Mouse (Mus musculus): ENCODE results near the gene Efcab11.
"Not testable (repeated sequence)": the region's sequence is repeated elsewhere in the genome, so short reads cannot be mapped to it uniquely, and the experiment has no call there.

Gene Efcab11

DNA sequence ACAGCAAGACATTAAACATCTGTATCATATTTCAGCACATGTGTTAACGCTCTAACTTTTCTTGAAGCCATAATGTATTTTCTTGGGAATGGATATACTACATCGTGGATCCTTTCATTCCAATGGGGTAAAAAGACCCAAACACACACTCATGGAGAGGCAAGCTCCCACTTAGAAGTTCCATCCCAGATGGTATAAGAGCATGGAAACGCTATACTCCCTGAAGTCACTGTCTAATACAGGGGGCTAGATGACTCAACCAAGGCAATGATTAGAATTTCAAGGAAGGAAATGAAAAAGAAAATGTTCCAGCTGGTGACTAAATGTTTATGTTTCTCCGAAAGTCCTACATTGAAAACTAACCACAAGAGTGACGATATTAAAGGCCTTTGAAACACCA, 76.3 kb downstream of the Efcab11 start:
- no peak for DNase-seq (ENCODE audit: low spot score in 2 of 2)

DNA sequence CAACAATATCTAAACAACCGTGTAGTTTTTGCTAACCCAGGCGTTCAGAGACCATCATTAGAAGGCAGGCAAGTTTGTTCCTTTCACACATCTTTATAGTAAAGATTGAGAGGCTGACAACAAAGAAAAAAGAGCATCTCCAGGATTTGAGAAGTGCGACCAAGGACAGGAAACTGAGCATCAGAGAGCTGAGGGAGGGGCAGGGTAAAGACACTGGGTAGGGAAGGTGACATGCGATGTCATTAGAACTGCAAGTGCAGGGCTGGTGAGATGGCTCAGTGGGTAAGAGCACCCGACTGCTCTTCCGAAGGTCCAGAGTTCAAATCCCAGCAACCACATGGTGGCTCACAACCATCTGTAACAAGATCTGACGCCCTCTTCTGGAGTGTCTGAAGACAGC, 77.5 kb downstream of the Efcab11 start:
- not testable (repeated sequence) for DNase-seq (ENCODE audit: low spot score in 2 of 2)

DNA sequence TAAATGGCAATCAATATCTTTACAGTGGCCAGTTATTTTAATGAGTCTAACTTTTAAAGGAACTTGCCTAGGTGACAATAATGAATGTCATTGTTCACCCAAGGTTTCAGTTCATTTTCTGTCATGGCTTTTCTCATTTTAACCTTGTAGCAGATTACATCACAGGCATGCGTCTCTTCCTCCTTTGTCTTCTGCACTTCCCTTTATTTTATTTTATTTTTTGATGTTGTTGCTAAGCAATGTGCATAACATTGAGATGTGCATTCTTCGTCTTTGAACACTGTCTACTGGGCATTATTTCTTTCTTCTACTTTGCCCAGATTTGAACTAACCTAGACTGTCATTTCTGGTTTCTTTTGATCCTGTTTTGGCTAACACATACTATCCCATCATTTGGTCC, 88.3 kb downstream of the Efcab11 start:
- DNase-seq (ENCODE audit: low spot score in 2 of 2), result no peak

- DNase-seq (ENCODE audit: low spot score in 2 of 2), result no peak
Measured at GRCm38 (mm10) chr12:99794792-99795620, 89.2 kb downstream of the Efcab11 start.

DNA sequence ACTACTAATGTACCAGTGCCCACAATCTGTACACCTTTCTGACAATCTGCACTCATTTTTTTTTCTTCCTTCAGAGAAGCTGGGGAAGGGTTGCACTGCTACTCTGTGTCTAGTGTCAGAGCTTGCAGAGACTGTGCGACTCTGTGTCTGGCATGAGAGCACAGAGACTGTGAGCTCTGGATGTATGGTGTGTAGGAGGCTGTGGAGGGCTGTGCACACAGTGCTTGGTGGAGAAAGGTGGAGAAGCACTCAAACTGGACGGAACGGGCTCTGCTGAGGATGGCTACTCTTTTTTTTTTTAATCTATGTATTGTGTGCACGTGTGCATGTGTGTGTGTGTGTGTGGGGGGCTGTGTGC, 90.1 kb downstream of the Efcab11 start:
- DNase-seq (ENCODE audit: low spot score in 2 of 2), result no peak

- no peak for DNase-seq (ENCODE audit: low spot score in 2 of 2)
Measured at GRCm38 (mm10) chr12:99793465-99794157, 90.6 kb downstream of the Efcab11 start.

DNA sequence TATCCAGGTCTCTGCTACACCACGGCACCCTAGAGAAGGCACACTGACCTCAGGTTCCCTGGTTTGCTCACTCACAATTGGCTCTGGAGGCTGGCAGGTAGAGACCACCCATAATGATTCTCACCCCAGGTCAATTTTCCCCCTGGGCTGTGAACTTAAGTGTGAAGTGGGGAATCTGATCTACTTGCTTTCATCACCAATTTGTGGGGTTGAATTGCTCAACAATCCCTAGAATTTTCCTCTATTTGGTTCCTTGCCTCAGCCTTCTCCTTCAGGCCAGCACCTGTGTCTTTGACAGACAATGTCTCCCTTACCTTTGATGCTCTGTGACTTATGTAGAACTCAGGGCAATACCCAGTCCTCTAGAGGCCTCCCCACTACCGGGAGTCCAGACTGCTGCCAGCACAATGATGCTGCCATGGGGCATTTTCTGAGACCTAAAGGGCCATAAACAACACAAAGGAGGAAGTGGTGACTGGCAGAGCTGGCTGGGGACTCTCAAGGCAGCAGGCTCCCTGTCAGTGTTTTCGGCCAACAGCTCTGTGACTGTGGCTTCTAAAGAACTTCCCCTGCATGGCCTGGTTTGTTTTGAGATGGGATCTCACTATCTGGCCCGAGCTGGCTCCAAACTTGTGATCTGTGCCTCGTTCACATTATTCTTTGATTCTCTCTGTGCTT, 94.8 kb downstream of the Efcab11 start:
- peak; percentile 37 to 40 for DNase-seq (ENCODE audit: low spot score in 2 of 2)

DNA sequence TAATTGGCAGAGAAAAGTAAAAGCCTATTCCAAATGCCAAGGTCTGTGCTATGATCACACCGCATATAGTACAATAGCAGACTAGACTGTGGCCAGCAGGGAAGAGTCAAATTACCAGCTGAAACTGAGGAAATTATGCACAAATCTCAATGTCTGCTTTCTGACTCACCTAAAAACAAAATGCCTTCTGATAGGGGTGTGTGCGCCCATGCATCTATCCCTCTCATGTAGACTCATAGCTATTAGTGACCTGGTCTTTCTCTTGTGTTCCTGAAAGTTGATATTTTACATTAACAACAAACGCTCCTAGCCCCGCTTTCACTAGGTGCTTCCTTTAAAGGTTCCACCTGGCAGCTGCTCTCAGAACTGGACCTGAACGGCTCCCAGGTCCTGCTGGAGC, 102.5 kb downstream of the Efcab11 start:
- DNase-seq (ENCODE audit: low spot score in 2 of 2), result no peak

DNA sequence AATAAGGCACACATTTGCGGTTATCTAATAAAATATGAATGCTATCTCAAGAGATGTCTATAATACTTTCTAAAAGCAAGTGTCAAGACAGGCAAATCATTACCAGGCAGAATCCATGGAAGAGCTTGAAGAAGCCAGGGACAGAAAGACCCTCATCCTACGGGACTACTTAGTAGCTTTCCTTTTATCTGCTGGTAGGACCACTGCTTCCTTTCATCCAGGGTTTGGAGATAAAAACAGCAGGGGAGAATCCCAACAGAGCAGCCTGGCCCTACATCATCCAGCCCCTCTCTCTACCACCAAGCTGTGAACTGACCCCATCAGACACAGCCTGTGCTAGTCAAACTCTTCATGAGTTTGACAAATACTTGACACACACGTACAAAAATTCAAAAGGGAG, 103.8 kb downstream of the Efcab11 start:
- no peak for DNase-seq (ENCODE audit: low spot score in 2 of 2)

- DNase-seq (ENCODE audit: low spot score in 2 of 2), result no peak
Measured at GRCm38 (mm10) chr12:99779908-99780307, 104.3 kb downstream of the Efcab11 start.

DNA sequence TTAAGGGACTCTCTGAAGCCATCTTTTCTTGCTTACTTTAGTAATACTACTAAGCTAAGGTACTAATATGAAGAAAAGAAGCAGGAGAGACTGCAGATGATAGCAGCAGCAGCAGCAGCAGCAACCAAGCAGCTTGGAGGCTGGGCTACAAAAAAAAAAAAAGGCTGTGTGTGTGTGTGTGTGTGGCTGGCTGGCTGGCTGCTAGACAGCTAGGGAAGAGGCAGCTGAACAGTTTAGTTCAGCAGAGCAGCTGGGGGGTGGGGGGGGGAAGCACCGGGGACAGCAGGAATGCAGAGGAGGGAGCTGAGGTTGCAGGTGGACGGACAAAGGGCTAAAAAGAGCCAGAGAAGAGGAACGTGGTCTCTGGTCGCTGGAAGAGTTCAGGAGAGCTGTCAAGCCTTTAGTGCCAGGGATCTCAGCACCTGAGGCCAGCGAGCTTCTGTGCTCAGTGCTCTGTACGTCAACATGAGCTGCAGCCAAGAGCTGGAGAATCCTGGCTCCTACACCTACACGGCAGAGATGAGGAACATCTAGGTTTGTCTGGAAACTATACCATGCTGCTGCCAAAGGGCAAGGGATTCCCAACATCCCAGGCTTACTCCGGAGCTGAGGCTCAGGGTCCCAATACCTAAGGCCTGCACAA, 107.6 kb downstream of the Efcab11 start:
- DNase-seq (ENCODE audit: low spot score in 2 of 2), result no peak

- no peak for DNase-seq (ENCODE audit: low spot score in 2 of 2)
Measured at GRCm38 (mm10) chr12:99774864-99775263, 109.4 kb downstream of the Efcab11 start.

DNA sequence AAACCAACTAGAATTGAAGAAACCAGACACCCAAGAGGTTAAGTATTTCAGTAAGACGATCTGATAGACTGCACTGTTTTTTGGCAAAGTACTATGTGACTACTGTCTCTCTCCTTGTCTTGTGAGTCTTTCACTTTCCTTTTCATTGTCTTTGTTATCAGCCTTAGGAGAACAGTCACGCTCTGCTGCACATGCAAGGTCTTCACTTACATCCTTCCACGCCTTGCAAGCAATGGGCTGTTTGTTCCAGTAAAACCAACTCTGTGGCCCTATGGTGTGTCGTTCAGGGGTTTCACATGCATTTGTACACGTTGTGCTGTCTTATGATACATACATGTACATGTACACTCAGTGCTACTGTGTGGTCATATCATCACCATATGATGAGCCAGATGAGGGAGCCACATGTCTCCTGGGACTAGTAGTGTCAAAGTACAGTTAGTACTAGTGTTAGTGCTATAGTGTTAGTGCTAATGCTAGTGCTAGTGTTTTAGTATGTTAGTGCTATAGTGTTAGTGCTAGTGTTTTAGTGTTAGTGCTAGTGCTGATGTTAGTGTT, 110.5 kb downstream of the Efcab11 start:
- no peak for DNase-seq (ENCODE audit: low spot score in 2 of 2)

GRCm38 (mm10) chr12:99771018-99771417, 113.2 kb downstream of the Efcab11 start:
- no peak for DNase-seq (ENCODE audit: low spot score in 2 of 2)

- no peak for DNase-seq (ENCODE audit: low spot score in 2 of 2)
Measured at GRCm38 (mm10) chr12:99769626-99770025, 114.6 kb downstream of the Efcab11 start.

GRCm38 (mm10) chr12:99767691-99768090, 116.5 kb downstream of the Efcab11 start:
- no peak for DNase-seq (ENCODE audit: low spot score in 2 of 2)

DNA sequence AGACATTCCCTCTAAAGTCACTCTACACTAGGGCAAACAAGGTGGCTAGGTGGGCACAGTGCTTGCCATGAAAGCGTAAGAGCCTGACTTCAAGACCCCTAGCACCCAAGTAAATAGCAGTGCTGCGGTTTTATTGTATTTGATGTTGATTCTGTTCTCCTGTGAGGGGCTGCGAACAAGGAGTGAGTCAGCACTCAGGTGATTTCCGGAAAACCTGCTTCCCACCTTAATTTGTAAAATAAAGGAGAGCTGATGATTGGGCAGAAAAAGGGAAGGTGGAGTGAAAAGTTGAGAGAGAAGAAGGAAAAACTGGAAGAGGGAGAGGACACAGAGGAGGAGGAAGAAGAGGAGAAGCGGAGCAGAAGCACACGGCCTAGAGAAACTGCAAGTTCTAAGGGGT, 118.3 kb downstream of the Efcab11 start:
- no peak for DNase-seq (ENCODE audit: low spot score in 2 of 2)

- DNase-seq (ENCODE audit: low spot score in 2 of 2), result no peak
Measured at GRCm38 (mm10) chr12:99764053-99764452, 120.2 kb downstream of the Efcab11 start.

DNA sequence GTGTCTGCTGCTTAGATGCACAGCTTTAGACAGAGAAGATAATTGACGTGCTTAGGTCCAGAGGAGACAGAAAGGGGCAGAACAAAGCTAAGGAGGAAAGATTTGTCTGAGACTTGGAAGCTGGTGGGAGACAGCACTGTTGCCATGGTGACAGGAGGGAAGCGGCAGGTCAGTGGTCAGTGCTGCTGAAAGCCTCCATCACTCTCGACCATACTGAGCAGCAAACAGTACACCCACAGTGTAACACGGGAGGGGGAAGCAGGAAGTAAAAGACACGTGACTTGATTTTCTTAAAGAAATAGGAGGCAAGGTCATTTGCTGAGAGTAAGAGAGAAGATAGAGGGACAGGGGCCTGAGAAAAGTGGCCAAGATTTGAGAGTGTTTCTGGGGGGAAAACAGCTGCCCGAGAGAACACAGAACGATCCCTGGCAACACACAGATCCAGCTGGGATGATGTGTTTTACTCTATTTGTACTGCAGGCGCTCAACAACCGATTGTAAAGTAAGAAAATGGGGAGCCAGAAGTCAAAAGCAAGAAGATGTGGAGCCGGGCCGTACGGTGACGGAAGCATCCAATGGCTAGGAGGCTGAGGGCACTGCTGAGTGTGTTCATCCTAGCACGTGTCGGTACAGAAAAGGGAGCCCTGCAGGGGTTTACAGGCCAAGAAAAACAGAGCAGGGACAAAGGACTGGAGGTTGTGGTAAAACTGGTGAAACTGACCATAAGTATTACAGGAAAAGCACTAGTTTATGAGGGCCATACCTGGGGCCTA, 126.3 kb downstream of the Efcab11 start:
- DNase-seq (ENCODE audit: low spot score in 2 of 2), result peak; percentile 43 to 52

- no peak for DNase-seq (ENCODE audit: low spot score in 2 of 2)
Measured at GRCm38 (mm10) chr12:99756914-99757687, 127.1 kb downstream of the Efcab11 start.

Data from right cerebral cortex, postnatal 10 days (tissue).